Mouse (Mus musculus) small intestine, adult 2 months (tissue): ENCODE measurements around the gene Ptprm. TPM values are rescaled to one million over a fixed set of nuclear protein-coding genes. Genes with fewer than 3 reads are reported as not detected.

Experiments
- H3K27ac ChIP-seq: fragments of 200-500 bp; 2 replicates; pipeline ENCODE4 v1.5.1; 2012; ENCODE audit warnings: low read depth, low read length, control low read depth, inconsistent platforms; ENCODE audit not compliant: insufficient read depth
- H3K27me3 ChIP-seq: fragments of 200-500 bp; 2 replicates; pipeline ENCODE4 v1.6.1; 2012; ENCODE audit warnings: mild to moderate bottlenecking, moderate library complexity, low read length, inconsistent platforms; ENCODE audit not compliant: control insufficient read depth, insufficient read depth
- H3K36me3 ChIP-seq: fragments of 200-500 bp; 2 replicates; pipeline ENCODE4 v1.6.1; 2012; ENCODE audit warnings: mild to moderate bottlenecking, low read length, control low read depth, inconsistent platforms; ENCODE audit not compliant: control insufficient read depth, insufficient read depth
- H3K4me1 ChIP-seq: fragments of 200-500 bp; 2 replicates; pipeline ENCODE4 v1.6.1; 2012; ENCODE audit warnings: low read length, inconsistent platforms, mixed read lengths; ENCODE audit not compliant: control insufficient read depth, insufficient read depth, insufficient read length
- H3K4me3 ChIP-seq: fragments of 200-500 bp; 2 replicates; pipeline ENCODE4 v1.5.1; 2012; ENCODE audit warnings: low read depth, mild to moderate bottlenecking, control low read depth, inconsistent platforms, low read length, moderate library complexity
- CTCF ChIP-seq: fragments of 200-500 bp; IDR thresholded peaks from 2 replicates; pipeline ENCODE4 v1.5.1; 2012; ENCODE audit warnings: low read depth, mild to moderate bottlenecking, control low read depth, inconsistent platforms, low read length, moderate library complexity, mixed read lengths; ENCODE audit not compliant: insufficient replicate concordance, insufficient read length; ENCODE audit errors: extremely low read depth
- POLR2A ChIP-seq: fragments of 200-500 bp; IDR thresholded peaks from 2 replicates; pipeline ENCODE4 v1.6.1; 2012; ENCODE audit warnings: low read depth, mild to moderate bottlenecking, control low read depth, inconsistent platforms, low read length, moderate library complexity
- WGBS: fragments of 180-500 bp; shearing (Covaris S2); methylation state at CpG from one replicate; pipeline ENCODE4 v1.1.7; 2018; 5-methylcytosine and 5-hydroxymethylcytosine counted together
- polyA plus RNA-seq: library from polyadenylated mRNA; depleted of rRNA; stranded (reverse); fragments of >200 nt; gene quantifications from 2 replicates; pipeline ENCODE4 v1.2.3, GENCODE M21; 2012

Gene Ptprm
- polyA plus RNA-seq, 1 experiment, result 3.8 TPM

- Histone ChIP-seq H3K27ac (no peak overlapping the region), H3K4me3 (no peak overlapping the region), H3K4me1 (no peaks in the 10 kb centered on the region), H3K36me3 (no peaks in the 10 kb centered on the region), H3K27me3 (no peaks in the 10 kb centered on the region)
- no peak for TF ChIP-seq CTCF
- no peak for TF ChIP-seq POLR2A
- WGBS, result 90% methylated on average over 6 of the region's 6 CpGs
These were observed 358.2 kb downstream of the Ptprm start for GRCm38 (mm10) chr17:66996016-66996415.

DNA sequence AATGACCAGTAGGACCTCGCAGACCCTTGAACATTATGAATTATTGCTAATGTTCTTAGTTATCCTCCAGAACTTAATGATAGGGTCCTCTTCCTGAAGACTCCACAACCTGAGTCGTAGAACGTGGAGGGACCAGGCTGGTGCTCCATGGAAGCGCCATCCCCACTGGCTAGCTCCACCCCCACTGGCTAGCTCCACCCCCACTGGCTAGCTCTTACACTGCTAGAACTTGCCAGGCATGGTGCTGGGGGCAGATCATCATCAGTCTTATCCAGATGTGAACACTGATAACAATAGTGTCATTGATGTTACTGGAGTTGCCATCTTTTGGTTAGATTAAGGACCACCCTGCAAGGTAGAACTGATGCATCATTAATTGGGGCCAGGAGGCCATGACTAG is 362.4 kb downstream of the Ptprm start:
- no peaks in the 10 kb centered on the region for H3K36me3 ChIP-seq
- no peak for TF ChIP-seq POLR2A
- no peak for TF ChIP-seq CTCF
- 90% methylated on average over 4 of the region's 4 CpGs for whole genome bisulfite sequencing
- no peaks in the 10 kb centered on the region for H3K4me1 ChIP-seq
- no peaks in the 10 kb centered on the region for H3K27me3 ChIP-seq
- H3K4me3 ChIP-seq, result no peak overlapping the region
- H3K27ac ChIP-seq, result no peak overlapping the region

- Histone ChIP-seq H3K27me3 (no peaks in the 10 kb centered on the region), H3K27ac (no peak overlapping the region), H3K4me1 (no peaks in the 10 kb centered on the region), H3K36me3 (no peaks in the 10 kb centered on the region), H3K4me3 (no peak overlapping the region)
- 65% methylated on average over 2 of the region's 2 CpGs for WGBS
- TF ChIP-seq POLR2A (no peak), CTCF (no peak)
These were observed 363.5 kb downstream of the Ptprm start for GRCm38 (mm10) chr17:66990761-66991160.

- H3K4me3 ChIP-seq, result no peak overlapping the region
- no peak for TF ChIP-seq POLR2A
- no peak for TF ChIP-seq CTCF
- H3K27ac ChIP-seq, result no peak overlapping the region
- H3K27me3 ChIP-seq, result no peaks in the 10 kb centered on the region
- WGBS, result 84% methylated on average over 1 of the region's 1 CpGs
- no peaks in the 10 kb centered on the region for H3K4me1 ChIP-seq
- H3K36me3 ChIP-seq, result no peaks in the 10 kb centered on the region
These were observed 366.2 kb downstream of the Ptprm start for GRCm38 (mm10) chr17:66988014-66988413.

DNA sequence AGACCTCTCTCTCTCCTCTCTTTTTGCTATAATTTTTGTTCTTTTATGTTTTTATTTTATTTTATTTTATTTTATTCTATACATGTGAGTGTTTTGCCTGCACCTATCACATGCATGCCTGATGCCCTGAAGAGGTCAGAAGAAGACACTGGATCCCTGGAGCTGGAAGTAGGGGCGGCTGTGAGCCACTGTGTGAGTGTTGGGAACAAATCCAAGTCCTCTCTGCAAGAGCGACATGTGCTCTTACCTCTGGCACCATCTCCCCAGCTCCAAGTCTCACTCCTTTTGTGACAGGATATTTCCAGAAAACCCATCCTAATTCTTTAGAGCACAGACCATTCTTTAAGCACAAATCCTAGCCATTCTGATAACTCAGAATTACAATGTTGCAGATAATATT is 372.6 kb downstream of the Ptprm start:
- H3K4me3 ChIP-seq, result no peak overlapping the region
- H3K36me3 ChIP-seq, result no peaks in the 10 kb centered on the region
- H3K27me3 ChIP-seq, result no peaks in the 10 kb centered on the region
- no peak for TF ChIP-seq CTCF
- TF ChIP-seq POLR2A, result no peak
- 68% methylated on average over 2 of the region's 2 CpGs for WGBS
- H3K27ac ChIP-seq, result no peak overlapping the region
- no peaks in the 10 kb centered on the region for H3K4me1 ChIP-seq

- Histone ChIP-seq H3K36me3 (no peaks in the 10 kb centered on the region), H3K4me3 (no peak overlapping the region), H3K4me1 (no peaks in the 10 kb centered on the region), H3K27me3 (no peaks in the 10 kb centered on the region), H3K27ac (no peak overlapping the region)
- 66% methylated on average over 5 of the region's 5 CpGs for WGBS
- TF ChIP-seq CTCF, result no peak
- no peak for TF ChIP-seq POLR2A
These were observed 374.3 kb downstream of the Ptprm start for GRCm38 (mm10) chr17:66979971-66980370.

GRCm38 (mm10) chr17:66976490-66976889 is 377.8 kb downstream of the Ptprm start:
- Histone ChIP-seq H3K27me3 (no peaks in the 10 kb centered on the region), H3K36me3 (no peaks in the 10 kb centered on the region), H3K27ac (no peak overlapping the region), H3K4me1 (no peaks in the 10 kb centered on the region), H3K4me3 (no peak overlapping the region)
- WGBS, result 84% methylated on average over 5 of the region's 5 CpGs
- no peak for TF ChIP-seq POLR2A
- TF ChIP-seq CTCF, result no peak

DNA sequence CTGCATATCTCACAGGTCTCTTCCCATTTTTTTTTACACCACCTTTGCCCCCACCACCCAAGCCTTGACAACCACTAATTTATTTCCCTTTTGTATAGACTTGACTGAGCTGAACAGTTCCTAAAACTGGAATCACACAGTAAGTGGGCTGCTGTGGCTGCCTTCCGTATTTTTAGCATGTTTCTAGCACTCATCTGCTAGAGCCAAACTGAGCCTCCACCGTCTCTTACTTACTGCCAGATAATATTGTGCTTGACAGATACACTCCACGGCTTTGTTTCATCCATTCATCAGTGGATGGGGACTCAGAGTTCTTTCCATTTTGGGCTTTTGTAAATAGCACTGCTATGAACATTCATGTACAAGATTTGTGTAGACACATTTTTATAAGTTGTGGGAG is 381.3 kb downstream of the Ptprm start:
- TF ChIP-seq CTCF, result no peak
- TF ChIP-seq POLR2A, result no peak
- H3K36me3 ChIP-seq, result no peaks in the 10 kb centered on the region
- 84% methylated on average over 3 of the region's 3 CpGs for WGBS
- no peak overlapping the region for H3K4me3 ChIP-seq
- H3K27me3 ChIP-seq, result no peaks in the 10 kb centered on the region
- no peaks in the 10 kb centered on the region for H3K4me1 ChIP-seq
- H3K27ac ChIP-seq, result no peak overlapping the region
